Mouse (Mus musculus) brown adipose tissue, adult 24 weeks (tissue): ENCODE measurements around the gene 2310009B15Rik. TPM values are rescaled to one million over a fixed set of nuclear protein-coding genes. Genes with fewer than 3 reads are reported as not detected.

Experiments used
- H3K27ac ChIP-seq: fragments of 200-500 bp; replicated peaks from 2 replicates; pipeline ENCODE4 v1.5.1; 2012; ENCODE audit warnings: low read depth, mild to moderate bottlenecking, low read length
- H3K4me1 ChIP-seq: fragments of 200-500 bp; 2 replicates; pipeline ENCODE4 v1.6.1; 2012; ENCODE audit warnings: low read length, mixed read lengths; ENCODE audit not compliant: control insufficient read depth, insufficient read depth, insufficient read length
- H3K4me3 ChIP-seq: fragments of 200-500 bp; 2 replicates; pipeline ENCODE4 v1.5.1; 2012; ENCODE audit warnings: low read depth, mild to moderate bottlenecking, low read length, moderate library complexity; ENCODE audit not compliant: insufficient read depth
- polyA plus RNA-seq: library from polyadenylated mRNA; stranded (reverse); fragments of >200 nt; gene quantifications from 2 replicates; pipeline ENCODE4 v1.2.4, GENCODE M21; 2012; ENCODE audit not compliant: missing spikeins, insufficient read depth, insufficient read length

2310009B15Rik gene
- polyA plus RNA-seq, 1 experiment = 24.5 TPM

DNA sequence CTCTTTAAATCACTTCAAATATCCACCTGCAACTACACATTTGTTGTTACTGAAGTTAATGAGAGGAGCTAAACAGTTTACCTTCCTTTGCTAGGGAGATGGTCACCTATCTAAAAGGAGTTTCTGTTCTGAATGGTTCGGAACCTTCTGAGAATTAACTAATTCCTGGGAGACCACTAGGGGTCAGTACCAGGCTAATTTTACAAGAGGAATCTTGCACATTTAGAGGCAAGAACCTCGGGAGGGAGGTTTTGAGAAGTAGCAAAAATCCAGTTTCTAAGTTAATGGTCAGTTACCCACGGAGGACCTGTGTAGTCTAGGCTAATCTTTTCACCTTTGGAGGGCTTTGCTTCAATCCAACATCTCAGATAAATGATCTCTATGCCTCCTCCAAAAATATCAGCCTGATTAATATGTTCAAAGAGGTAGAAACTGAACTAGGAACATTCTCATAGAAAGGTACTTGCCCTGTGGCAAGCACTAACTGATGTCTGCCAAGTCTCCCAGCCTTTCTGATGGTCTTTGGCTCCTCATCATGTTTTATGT lies 21.2 kb downstream of the 2310009B15Rik start:
- Histone ChIP-seq H3K4me1 (no peaks in the 10 kb centered on the region; the same call in 1 of the 2 replicates), H3K27ac (no peak overlapping the region), H3K4me3 (no peak overlapping the region)

DNA sequence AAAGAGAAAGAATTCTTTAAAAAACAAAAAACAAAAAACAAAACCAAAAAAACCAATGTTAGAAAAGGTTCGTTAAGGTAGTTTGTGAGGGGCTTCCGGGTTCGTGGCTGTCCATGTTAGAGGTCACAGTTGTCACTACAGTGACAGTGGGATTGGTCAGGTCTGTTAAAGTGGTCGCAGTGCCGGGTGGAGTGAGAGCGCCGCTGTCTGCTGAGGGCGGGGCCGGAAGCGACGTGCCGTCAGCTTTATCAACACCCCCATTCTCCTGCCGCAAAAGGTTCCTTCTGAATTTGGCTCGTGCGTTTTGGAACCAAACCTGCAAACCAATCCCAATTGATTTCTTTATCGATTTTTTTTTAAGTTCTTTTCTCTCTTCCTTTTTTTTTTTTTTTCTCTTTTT lies 25.3 kb downstream of the 2310009B15Rik start:
- Histone ChIP-seq H3K4me1 (no peaks in the 10 kb centered on the region), H3K27ac (no peak overlapping the region), H3K4me3 (no peak overlapping the region)

DNA sequence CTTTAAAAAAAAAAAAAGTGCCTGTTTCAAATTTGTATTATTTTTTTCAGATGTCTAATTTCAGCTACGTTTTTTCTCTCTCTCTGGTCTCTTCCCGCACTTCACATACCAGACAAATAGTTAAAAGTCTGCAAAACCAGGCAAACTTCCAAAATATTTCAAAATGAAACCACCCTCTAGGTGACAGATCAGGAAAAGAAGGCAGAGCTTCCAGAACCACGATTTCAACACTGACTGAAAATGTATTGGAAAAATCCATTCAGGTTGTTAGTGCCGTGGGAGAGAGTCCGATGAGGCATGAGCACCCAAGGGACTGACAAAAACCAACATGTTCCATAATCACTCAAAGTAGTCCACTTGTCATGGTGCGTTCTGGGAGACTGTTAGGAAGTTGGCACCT lies 29.8 kb downstream of the 2310009B15Rik start:
- H3K27ac ChIP-seq = no peak overlapping the region

DNA sequence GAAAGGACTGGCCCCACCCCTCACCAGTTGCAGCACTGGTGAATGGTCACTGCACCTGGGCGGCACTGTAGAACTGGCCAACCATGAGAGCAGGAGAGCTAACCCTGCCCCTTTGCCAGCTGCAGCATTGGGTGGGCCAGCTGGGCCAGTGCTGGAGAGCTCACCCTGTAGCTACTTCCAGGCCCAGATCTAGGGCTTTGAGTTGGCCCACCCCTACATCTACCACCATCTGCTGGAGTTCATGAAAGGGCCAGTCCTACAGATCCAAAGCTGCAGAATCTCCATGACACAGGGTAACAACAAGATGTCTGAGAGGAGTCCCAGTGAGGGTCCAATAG lies 33.7 kb downstream of the 2310009B15Rik start:
- Histone ChIP-seq H3K4me1 (no peaks in the 10 kb centered on the region), H3K4me3 (no peak overlapping the region), H3K27ac (no peak overlapping the region)

More for the DNA sequence above, 29.8 kb downstream of the 2310009B15Rik start:
- Histone ChIP-seq H3K4me1 (no peaks in the 10 kb centered on the region), H3K4me3 (no peak overlapping the region)

DNA sequence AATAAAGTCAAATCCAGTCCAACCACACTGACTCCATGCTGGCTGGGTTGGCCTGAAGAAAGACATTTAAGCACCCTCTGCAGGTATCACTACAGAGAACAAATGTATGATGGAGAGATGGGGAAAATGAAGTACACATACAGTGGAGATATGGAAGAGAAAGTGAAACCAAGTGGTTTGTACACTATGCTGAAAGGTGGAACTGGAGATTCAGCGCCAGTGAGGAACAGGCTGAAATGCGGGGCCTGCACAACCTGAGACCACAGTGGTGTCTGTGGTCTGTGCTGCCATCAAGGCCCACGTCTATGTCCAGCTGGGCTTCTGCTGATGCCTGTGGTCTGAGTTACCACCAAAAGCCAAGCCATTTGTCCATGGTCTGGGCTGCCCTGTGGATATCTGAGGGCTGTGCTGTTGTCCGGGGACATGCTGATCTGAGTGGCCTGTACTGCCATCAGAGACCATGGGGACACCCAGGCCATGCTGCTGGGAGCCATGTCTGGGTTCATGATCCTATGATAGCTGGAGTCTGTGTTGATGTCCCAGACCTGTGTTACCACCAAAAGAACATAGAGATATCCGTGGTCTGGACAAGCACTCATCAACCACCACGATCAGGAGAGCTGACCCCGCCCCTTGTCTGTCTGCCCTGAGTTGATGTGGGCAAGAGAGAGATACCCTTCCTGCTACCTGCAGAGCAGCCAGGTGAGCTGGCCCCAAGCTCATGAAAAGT lies 34.2 kb downstream of the 2310009B15Rik start:
- no peak overlapping the region for H3K27ac ChIP-seq
- no peak overlapping the region for H3K4me3 ChIP-seq
- no peaks in the 10 kb centered on the region for H3K4me1 ChIP-seq

Other genes with a start within 250 kb of the 2310009B15Rik start
- 43.8 and 49.9 TPM in 2 replicates for gene Nek7, start 236.7 kb downstream of the 2310009B15Rik start, polyA plus RNA-seq
- not detected in 2 replicates for gene Lhx9, start 8.3 kb downstream of the 2310009B15Rik start, polyA plus RNA-seq
- gene Dennd1b, start 106.6 kb upstream of the 2310009B15Rik start, polyA plus RNA-seq = 2.8 and 4.2 TPM in 2 replicates